Mouse (Mus musculus): ENCODE measurements around the gene Fam173a.

DNA sequence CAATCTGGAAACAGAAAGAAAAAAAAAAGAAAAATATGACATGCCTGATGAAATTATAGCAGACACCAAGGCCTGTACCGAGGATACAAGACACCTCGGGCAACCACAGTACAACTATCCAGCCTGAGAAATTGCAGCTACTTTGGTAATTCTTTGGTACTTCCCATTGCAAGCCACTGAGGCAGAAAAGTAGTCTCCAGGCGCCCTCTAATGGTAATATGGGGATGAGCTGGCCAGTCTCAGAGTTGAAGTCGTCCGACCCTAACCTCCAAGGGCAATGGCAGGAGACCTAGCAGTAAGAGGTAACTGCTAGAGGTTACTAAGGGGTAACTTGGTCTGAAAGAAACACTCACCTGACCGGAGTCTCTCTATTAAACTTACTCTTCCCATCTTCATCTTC lies 8.3 kb upstream of the Fam173a start:
- TF ChIP-seq EP300 (IDR thresholded peaks at IDR 0.05; ENCODE audit: insufficient read depth, low read depth, low read length): no peak
- peak; percentile 68 for TF ChIP-seq CTCF (IDR thresholded peaks at IDR 0.05; ENCODE audit: low read depth, low read length)
- no peak for TF ChIP-seq POLR2A (IDR thresholded peaks at IDR 0.05; ENCODE audit: insufficient read depth, low read length)
